Mouse (Mus musculus) G1E-ER4 (cell line): ENCODE data around the gene Ddb2. TPM values are rescaled to one million over a fixed set of nuclear protein-coding genes. Genes with fewer than 3 reads are reported as not detected.

Experiments used
- GATA1 ChIP-seq: IDR thresholded peaks from one replicate; pipeline ENCODE4 v1.8.0; 2012; ENCODE audit warnings: low read length, inconsistent platforms
- polyA plus RNA-seq: library from polyadenylated mRNA; stranded (reverse); fragments of >175 nt; gene quantifications from 2 replicates; pipeline ENCODE4 v1.2.3, GENCODE M21; 2012

Gene Ddb2
- polyA plus RNA-seq: 0.79 and 1.1 TPM in 2 replicates

DNA sequence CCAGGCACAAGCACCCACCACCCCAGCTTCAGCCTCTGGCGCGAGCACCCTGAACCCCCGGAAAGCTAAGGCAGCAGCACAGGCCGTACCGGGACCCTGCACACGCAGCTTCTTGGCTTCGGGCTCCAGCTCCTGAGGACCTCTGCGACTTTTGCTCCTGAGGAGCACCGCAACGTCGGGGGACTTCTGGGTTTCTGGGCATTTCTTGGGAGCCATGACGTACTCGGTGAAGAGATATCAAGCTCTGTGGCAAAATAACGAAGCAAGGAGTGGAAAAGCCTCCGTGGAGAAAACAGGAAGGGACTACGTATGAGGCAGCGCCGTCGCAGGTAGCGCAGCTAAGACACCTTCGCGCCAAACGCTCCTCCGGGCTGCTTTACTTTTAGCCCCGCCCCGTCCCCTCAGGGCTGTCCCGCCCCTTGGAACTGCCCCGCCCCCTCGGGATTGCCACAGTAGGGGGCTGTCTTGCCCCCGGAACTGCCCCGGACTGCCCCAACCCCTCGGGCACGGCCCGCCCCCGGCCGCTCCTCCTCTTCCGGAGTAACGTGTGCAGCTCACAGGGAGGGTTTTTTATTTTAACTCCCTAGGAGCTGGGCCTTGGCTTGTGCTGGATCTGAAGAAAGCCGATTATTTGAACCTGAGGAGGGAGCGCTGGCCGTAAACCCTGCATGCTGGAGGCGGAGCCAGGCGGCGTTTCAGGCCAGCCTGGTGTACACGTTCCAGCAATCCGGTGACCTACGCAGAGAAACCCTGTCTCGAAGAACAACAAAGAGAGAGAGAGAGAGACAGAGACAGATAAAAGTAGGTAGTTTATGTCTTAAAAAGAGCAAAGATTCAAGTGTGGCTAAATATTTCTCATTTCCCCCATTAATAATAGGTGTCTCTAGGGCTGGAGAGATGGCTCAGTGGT, at the start of gene Ddb2:
Ddb2 (minus strand) TSS at position 382 of the 910 bp plus-strand sequence.
- no peak for TF ChIP-seq GATA1

GRCm38 (mm10) chr2:91285885-91286505, 49.2 kb upstream of the Ddb2 start:
- TF ChIP-seq GATA1: no peak

- TF ChIP-seq GATA1: no peak
Measured at GRCm38 (mm10) chr2:91284375-91285199, 47.8 kb upstream of the Ddb2 start.

DNA sequence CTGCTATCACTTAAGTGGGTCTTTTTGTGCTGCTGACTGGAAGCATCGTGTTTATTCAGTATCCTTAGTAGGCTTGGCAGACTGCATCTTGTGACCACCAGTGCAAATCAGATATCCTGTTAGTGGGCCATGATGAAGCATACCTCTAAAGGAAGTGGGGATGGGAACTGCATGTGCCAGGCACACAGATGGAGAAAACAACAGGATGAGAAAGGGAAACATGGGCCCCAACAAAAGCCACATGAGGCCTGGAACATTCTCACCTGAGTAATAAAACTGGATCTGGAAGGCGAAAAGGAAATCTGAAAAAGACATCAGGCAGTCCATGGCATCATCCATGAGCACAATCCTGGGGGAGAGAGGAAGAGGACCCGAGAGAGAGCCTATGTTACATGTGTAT, 47.2 kb upstream of the Ddb2 start:
- TF ChIP-seq GATA1: no peak

GRCm38 (mm10) chr2:91281366-91281765, 44.6 kb upstream of the Ddb2 start:
- no peak for TF ChIP-seq GATA1

- no peak for TF ChIP-seq GATA1
Measured at GRCm38 (mm10) chr2:91279372-91279755, 42.6 kb upstream of the Ddb2 start.

GRCm38 (mm10) chr2:91278749-91279371, 42.1 kb upstream of the Ddb2 start:
- TF ChIP-seq GATA1: no peak

- no peak for TF ChIP-seq GATA1
Measured at GRCm38 (mm10) chr2:91269687-91270133, 32.9 kb upstream of the Ddb2 start.

DNA sequence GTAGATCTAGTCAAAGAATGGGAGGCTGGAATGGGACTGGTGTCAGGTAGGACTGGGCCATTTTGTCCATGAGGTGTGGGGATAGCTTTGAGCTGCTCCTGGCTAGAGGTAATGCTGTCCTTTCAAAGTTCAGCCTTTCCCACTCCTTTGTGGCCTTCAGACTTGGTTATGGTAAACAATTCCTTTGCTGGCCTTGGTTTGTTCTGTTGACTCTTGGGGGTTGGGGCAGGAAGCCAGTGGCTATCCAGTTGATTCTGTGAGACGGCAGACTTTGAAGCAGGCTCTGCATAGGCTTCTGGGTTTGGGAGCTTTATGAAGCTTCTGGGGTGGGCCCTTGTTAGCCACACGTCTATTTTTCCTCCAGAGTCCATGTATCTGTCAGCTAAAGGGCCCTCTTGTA, 31.9 kb upstream of the Ddb2 start:
- TF ChIP-seq GATA1: no peak

DNA sequence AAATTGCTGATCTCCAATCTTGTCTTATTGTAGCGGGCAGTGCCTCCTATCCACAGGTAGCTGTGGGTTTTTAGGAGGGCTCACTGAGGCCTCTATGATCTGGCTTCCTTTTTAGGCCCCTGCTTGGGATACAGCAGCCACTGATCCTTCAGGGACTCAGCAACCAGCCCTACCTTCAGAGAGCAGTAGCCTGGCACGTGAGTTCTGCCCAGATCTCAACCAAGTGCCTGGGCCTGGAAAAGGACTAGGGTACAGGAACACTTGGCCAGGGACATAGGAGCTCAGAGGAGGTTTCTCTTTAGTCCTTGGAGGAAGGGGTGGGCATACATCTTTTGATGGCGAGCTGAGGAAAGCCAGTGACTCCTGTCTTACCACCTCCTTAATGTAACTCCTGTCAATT, 31.3 kb upstream of the Ddb2 start:
- no peak for TF ChIP-seq GATA1

DNA sequence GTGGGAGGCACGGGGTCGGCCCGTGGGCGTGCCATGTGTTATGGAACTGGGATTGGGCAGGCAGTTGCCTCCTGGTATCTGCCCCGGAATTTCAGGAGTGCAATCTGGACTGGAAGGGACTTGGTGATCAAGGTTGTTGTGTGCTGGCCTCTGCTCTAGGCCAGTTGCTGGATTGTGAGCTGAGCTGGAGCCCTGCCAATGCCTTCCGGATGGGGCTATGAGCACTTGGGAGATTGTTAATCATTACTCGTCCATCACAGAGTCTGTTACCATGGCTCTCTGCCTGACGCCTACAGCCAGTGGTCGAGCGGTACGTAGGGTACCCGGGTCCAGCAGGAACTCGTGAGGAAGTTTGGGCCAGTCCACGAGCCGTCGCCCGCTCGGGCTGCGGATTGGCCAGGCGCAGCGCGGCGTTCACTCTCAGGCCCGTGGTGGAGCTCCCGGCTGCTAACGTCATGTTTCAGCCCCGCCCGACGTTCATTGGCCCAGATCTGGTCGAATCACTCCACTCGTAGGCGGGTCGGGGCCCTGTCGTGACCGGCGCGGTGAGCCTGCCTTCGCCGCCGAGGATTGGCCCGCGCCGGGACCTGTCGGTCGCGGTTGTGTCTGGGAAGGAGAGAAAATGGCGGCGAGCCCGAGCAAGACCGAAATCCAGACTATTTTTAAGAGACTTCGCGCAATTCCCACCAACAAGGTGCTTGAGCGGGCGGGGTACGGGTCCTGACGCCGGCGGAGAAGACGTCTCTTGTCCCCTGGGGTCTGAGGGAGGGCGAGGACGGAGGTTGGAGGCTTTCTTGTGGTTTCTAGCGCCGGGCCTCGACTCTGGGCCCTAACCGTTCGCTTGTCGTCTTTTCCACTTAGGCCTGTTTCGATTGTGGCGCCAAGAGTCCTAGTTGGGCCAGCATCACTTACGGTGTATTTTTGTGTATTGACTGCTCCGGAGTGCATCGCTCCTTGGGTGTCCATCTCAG, 28.2 kb upstream of the Ddb2 start, which contains the start of gene Arfgap2:
Arfgap2 (plus strand) TSS at position 264 of the 971 bp plus-strand sequence.
- TF ChIP-seq GATA1: no peak

GRCm38 (mm10) chr2:91263692-91264660, 27.2 kb upstream of the Ddb2 start:
- no peak for TF ChIP-seq GATA1

GRCm38 (mm10) chr2:91259493-91259892, 22.7 kb upstream of the Ddb2 start:
- no peak for TF ChIP-seq GATA1

DNA sequence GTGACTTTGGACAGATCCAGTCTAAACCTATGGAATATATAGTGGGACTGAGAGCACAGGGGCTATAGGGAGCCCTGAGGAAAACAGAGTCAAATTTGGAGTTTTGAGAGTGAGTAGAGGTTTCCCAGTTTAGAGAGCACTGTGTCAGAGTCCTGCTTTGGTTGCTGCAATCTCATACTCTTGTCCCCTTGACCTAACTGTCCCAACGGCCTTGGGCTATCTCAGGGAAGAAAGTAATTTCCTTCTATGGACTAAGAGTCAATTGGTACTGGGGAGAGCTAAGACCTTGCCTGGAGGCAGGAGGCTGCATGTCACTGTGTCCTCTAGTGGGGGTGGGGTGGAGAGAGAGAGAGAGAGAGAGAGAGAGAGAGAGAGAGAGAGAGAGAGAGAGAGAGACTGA, 22.0 kb upstream of the Ddb2 start:
- TF ChIP-seq GATA1: no peak
